Mouse (Mus musculus) lung, postnatal 14 days (tissue): ENCODE measurements around the gene Snapc2.

Experiments used
- DNase-seq: peaks from one replicate; pipeline ENCODE4 v3.0.0; 2021

Snapc2 gene

DNA sequence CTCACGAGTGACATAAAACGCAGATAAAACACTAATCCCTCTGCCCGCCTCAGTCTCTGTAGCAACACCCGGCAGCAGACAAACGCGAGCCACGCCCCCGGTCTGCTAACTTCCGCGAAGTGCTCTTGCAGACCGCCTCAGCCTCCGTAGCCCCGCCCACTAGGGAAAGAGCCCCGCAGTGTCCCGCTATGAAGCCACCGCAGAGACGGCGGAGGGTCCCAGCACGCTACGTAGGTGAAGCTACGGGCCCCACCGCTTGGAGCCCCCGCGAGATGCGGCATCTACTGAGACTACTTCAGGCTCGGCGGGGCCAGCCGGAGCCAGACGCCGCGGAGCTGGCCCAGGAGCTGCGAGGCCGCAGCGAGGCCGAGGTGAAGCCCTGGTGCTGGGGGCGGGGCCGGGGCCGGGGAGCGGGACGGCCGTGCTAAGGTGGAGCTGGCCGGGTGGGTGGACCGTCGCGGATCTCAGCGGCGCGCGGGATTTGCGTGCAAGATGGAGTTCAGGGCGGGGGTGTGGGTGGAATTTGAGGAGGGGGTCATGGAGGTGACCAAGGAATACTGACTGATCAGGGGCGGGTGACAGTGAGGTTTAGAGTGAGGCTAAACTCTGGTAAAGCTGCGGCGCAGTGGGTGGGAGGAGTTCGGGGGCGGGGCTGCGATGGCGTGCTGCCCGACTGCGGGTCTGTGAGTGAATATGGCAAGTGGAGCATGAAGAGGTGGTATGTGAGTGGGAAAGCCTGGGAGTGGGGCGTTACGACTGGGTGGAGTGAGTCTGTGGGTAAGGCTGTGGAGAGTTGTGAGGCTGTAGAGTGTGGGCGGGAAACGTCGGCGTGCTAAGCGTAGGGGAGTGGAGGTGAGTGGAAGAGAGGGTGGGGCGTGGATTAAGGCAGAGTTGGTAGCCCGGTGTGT lies at the start of gene Snapc2:
Gene Snapc2, plus strand, starts transcription at position 147 of the 908 bp plus-strand sequence.
- DNase-seq: peak; percentile 97

DNA sequence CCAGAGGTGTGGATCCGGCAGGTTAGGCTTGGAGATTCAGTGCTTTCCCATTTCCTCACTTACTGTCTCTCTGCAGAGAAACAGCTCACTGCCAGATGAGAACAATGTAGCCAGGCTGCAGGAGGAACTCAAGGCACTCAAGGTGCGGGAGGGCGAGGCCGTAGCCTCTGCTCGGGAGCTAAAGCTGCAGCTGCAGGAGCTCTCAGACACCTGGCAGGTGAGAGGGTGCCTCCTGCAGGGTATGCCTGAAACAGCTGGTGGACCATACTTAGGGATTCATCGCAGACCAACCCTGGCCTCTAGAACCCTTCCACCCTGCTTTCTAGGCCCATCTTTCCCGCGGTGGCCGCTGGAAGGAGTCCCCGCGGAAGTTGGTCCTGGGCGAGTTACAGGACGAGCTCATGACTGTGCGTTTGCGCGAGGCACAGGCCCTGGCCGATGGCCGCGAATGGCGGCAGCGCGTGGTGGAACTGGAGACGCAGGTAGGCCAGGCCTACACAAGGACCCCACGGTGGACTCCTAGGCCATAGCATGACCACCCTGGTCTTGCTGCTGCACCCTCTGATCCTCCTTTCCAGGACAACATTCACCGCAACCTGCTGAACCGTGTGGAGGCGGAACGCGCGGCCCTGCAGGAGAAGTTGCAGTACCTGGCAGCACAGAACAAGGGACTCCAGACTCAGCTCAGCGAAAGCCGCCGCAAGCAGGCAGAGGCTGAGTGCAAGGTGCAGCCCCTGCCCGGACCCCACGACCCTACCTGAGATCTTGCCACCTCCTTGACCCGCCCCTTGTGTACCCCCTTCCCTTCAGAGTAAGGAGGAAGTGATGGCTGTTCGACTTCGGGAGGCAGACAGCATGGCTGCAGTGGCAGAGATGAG lies 47.4 kb upstream of the Snapc2 start:
- no peak for DNase-seq

DNA sequence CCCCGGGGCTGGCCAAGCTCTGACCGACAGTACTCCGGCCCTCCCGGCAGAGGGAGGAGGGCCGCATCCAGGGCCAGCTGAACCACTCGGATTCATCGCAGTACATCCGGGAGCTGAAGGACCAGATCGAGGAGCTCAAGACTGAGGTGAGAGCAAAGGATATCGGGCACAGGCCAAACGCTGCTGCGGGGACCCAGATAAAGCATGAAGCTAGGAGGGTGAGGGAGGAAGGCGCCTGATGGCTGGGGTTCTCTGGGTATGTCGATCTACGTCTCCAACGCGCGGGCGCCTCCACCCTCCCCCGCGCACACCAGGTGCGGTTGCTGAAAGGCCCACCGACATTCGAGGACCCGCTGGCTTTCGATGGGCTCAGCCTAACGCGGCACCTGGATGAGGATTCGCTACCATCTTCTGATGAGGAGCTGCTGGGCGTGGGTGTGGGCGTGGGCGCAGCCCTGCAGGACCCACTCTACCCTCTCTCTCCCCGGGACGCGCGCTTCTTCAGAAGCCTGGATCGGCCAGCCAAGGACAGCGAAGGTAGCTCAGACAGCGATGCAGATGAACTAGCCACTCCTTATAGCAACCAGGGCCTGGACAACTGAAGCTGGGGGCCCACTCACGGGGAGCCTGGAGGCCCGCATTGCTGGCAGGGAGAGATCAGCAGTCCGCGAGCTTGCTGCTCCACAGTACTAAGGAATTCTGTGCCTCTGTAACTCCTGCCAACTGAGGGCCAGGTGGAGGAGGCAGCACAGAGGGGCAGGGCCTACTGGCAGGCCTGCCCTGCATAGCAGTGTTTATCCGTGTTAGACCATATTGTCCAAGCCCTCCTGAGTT lies 46.5 kb upstream of the Snapc2 start:
- DNase-seq: no peak

GRCm38 (mm10) chr8:4207016-4207350 lies 45.9 kb upstream of the Snapc2 start:
- no peak for DNase-seq

- no peak for DNase-seq
Measured at GRCm38 (mm10) chr8:4211097-4211496, 41.8 kb upstream of the Snapc2 start.

DNA sequence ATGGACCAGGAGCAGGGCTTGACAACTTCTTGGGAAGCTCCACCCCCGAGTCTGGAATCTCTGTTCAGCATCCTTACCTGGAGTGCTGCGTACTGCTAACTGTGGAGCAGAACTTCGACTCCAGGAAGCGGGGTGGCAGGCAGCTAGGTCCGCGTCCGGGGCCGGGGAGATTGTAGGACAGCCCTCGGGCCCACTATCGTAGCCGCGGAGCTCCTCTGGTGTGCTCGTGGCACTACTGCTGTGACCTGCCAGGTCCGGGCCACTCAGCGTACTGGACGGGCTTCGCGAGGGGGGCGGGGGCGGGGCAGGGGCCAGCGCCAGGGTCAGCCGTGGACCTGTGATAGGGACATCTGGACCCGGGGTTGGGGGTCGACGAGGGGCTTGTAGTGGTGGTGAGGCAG lies 40.1 kb upstream of the Snapc2 start:
- DNase-seq: peak; percentile 23

DNA sequence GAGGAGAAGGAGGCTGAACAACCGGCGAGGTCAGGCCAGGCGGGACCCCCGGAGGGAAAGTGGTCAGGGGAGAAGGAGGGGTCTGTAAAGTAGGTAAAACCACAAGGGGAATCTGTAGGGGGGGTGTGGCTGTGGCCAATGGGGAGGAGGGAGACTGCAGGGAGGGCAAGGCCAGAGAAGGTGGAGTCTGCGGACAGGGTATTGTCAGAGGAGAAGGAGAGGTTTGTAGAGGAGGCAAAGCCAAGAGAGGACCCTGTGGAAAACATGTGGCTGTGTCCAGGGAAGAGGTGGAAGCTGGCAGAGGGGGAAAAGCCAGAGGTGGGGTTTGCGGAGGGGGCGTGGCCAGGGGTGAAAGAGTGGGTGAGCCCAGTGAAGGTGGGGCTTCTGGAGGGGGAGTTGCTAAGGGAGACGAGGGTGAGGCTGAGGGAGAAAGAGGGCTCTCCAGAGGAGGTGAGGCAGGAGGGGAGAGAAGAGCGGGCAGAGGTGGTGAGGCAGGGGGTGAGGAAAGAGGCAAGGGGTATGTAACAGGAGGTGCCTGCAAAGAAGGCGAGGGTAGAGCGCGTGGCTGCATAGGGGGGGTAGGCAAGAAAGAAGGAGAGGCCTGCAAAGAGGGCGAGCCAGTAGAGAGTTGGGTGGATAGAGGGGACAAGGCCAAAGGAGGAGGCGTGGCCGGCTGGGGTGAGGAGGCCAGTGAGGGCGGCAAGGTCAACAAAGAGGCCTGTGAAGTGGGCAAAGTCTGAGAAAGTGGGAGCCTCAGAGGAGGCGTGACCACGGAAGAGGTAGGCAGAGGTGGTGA lies 39.5 kb upstream of the Snapc2 start:
- DNase-seq: peak; percentile 65

- DNase-seq: peak; percentile 79
Measured at GRCm38 (mm10) chr8:4214006-4214980, 38.6 kb upstream of the Snapc2 start.

DNA sequence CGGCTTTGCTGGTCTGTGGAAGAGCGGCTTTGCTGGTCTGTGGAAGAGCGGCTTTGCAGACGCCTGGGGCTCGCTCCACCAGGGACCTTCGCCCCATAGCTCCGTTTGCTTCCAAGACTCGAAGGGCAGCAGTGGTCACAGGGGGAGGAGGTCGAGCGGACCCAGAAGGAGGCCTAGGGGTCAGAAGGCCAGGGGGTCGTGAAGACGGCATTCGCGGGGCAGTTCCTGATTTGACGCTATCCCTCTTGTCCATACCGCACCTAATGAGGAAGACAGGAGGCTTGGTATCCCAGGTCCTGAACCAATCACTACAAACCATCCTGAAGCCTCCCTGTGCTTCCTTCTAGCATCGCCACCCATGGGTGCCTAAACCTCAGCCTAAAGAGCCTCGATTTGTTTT lies 36.6 kb upstream of the Snapc2 start:
- DNase-seq: no peak

DNA sequence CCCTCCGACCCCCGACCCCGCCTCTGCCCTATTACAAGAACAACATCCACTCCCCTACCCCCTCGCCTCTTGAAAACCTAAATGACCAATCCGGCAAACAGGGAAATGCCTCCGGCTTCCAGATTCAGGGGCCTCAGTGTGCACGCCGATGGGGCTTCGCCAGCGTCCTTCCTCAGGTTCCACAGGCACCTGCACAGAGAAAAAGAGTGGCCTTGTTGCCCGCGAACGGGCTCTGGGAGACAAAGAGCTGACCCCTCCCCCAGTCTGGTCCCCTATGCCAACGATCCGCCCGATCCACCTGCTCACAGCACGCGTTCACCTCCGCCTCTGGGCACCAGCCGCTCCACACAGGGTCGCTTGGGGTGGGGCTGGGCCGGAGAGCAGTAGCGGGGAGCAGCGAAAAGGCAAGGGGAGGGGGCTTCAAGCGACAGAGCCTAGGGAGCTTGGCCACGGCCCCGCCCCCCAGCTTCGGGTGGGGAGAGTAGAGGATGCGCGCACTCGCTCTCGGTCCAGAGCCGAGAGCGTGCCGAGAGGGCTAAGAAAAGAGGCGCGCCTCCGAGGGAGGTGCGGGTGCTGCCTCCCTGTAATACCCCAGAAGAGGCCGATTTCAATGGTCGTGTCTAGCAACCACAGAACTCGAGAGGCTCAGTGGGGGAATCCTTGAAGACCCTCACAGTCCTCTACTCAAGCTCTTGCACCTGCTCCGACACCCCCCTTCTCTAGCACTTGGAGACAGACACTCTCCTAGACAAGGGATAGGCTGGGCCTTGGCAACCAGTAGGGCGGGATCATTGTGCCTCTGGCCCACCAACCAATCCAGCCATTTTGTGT lies 35.9 kb upstream of the Snapc2 start, which contains the start of gene Prr36:
Gene Prr36, minus strand, starts transcription at position 669 of the 831 bp plus-strand sequence.
- DNase-seq: no peak

DNA sequence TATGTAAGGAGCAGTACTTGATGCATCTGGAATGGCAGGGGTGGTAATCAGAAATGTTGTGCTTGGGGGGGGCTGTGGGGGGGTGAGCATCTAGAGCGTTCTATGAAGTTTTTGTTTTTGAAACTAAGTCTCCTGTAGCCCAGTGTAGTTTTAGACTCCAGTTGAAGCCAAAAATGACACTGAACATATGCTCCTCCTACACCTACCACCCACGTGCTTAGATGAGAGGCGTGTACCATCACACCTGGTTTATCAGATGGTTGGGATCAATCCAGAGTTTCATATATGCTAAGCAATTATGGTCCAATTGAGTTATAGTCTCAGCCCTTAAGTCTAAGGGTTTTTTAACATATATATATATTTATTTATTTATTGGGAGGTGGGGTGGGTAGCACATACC lies 33.3 kb upstream of the Snapc2 start:
- DNase-seq: no peak

- DNase-seq: no peak
Measured at GRCm38 (mm10) chr8:4222059-4222458, 30.8 kb upstream of the Snapc2 start.

- no peak for DNase-seq
Measured at GRCm38 (mm10) chr8:4226323-4226722, 26.6 kb upstream of the Snapc2 start.

DNA sequence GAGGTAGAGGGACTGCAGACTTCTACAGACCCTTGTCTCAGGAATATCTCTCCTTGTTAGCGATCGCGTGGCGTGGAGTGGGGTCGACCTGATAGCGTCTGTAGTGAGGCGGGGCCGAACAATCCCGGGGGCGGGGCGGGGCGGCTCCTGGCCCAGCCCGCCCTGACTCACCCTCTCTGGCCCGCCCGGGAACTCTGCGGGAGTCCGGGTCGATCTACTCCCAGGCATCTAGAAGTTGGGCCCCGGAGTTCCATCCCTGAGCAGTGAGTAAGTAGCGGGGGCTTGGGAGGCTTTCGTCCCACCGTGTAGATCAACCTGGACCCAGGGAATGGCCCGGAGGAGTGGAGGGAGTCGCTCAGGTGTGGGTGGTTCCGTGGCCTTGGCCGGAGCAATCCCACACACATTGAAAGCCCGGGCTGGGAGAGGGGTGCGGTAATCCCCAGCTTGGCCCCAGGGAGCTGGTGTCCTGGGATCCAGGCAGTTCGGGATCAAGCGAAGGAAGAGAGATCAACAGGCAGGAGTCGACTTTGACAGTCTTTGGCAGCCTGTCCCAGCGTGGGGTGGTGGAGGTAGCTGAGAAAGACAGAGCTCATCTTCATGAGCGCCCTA lies 26.0 kb upstream of the Snapc2 start, which contains the start of gene Lrrc8e:
Gene Lrrc8e, plus strand, starts transcription at position 89 of the 609 bp plus-strand sequence.
- DNase-seq: peak; percentile 36

- no peak for DNase-seq
Measured at GRCm38 (mm10) chr8:4227919-4228318, 25.0 kb upstream of the Snapc2 start.

DNA sequence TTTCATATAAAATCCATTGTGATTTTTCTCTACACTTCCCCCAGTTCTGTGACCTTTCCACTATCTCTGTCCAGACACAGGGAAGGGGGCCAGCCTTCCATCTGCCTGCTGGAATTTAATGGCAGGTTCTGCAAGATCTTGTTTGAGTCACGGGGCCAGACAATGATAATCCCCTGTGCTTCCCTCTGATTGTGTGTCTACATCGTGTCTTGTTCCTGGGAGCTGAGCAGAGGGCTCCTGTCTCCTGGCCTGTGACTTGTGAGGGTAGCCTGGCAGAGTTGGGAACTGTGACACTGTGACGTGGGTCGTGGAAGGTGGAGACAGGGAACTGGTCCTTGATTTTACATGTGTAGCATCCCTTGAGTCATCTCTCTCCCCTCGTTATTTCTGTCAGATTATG lies 23.1 kb upstream of the Snapc2 start:
- no peak for DNase-seq

- peak; percentile 22 for DNase-seq
Measured at GRCm38 (mm10) chr8:4230612-4231351, 22.1 kb upstream of the Snapc2 start.

- peak; percentile 25 for DNase-seq
Measured at GRCm38 (mm10) chr8:4237814-4238433, 15.0 kb upstream of the Snapc2 start.
